Mouse (Mus musculus) MEL (cell line): ENCODE data around the gene Fbxo24.

ENCODE experiments used
- CHD2 ChIP-seq: IDR thresholded peaks from 2 replicates; pipeline ENCODE4 v1.6.1; 2011; ENCODE audit warnings: low read length, improper control_type of control experiment
- CTCF ChIP-seq, 3 experiments: IDR thresholded peaks in 2 of 3; conservative IDR thresholded peaks in 1 of 3; 2 replicates each; pipeline ENCODE4 v1.5.1; 2011 to 2012; ENCODE audit warnings: low read length in 3 of 3, low read depth in 2 of 3, mild to moderate bottlenecking in 2 of 3, improper control_type of control experiment in 1 of 3, inconsistent platforms in 1 of 3, mixed read lengths in 1 of 3, moderate library complexity in 1 of 3; ENCODE audit not compliant: control insufficient read depth in 1 of 3, insufficient read depth in 1 of 3, poor library complexity in 1 of 3, severe bottlenecking in 1 of 3
- GATA1 ChIP-seq: IDR thresholded peaks from 2 replicates; pipeline ENCODE4 v1.6.1; 2011; ENCODE audit warnings: low read depth, low read length, improper control_type of control experiment
- HCFC1 ChIP-seq: IDR thresholded peaks from 2 replicates; pipeline ENCODE4 v1.6.1; 2012; ENCODE audit warnings: low read depth, mild to moderate bottlenecking, inconsistent platforms, low read length, improper control_type of control experiment, moderate library complexity
- POLR2A ChIP-seq, 2 experiments: IDR thresholded peaks; 2 replicates each; pipeline ENCODE4 v1.6.1; 2011 to 2012; ENCODE audit warnings: low read length in 2 of 2, mild to moderate bottlenecking in 2 of 2, control low read depth in 1 of 2, improper control_type of control experiment in 1 of 2, low read depth in 1 of 2, moderate library complexity in 1 of 2; ENCODE audit not compliant: control insufficient read depth in 1 of 2, insufficient read depth in 1 of 2, poor library complexity in 1 of 2
- SIN3A ChIP-seq: IDR thresholded peaks from 2 replicates; pipeline ENCODE4 v1.6.1; 2012; ENCODE audit warnings: low read length, improper control_type of control experiment, inconsistent platforms
- SMC3 ChIP-seq: IDR thresholded peaks from 2 replicates; pipeline ENCODE4 v1.6.1; 2011; ENCODE audit warnings: low read depth, low read length, improper control_type of control experiment
- ZC3H11A ChIP-seq: IDR thresholded peaks from 2 replicates; pipeline ENCODE4 v1.6.1; 2012; ENCODE audit warnings: low read depth, mild to moderate bottlenecking, inconsistent platforms, low read length, improper control_type of control experiment
- ZKSCAN1 ChIP-seq: IDR thresholded peaks from 2 replicates; pipeline ENCODE4 v1.6.1; 2012; ENCODE audit warnings: low read depth, mild to moderate bottlenecking, inconsistent platforms, low read length, improper control_type of control experiment, moderate library complexity

- TF ChIP-seq CTCF (IDR thresholded peaks at IDR 0.05 in 2 of 3, conservative IDR thresholded peaks at IDR 0.05 in 1 of 3; ENCODE audit: control insufficient read depth in 1 of 3, insufficient read depth in 1 of 3, low read depth in 2 of 3, low read length in 3 of 3, poor library complexity in 1 of 3, severe bottlenecking in 1 of 3) (no peak), CHD2 (no peak), GATA1 (no peak), ZKSCAN1 (no peak), SIN3A (no peak), HCFC1 (no peak), POLR2A (IDR thresholded peaks at IDR 0.05; ENCODE audit: control insufficient read depth in 1 of 2, insufficient read depth in 1 of 2, low read depth in 1 of 2, low read length in 2 of 2, poor library complexity in 1 of 2) (no peak), ZC3H11A (no peak), SMC3 (no peak)
Measured at GRCm38 (mm10) chr5:137629906-137630545, 1.2 kb upstream of the Fbxo24 start.
